8 mouse cellular contexts compared by ENCODE assay signal in the genomic region with DNA sequence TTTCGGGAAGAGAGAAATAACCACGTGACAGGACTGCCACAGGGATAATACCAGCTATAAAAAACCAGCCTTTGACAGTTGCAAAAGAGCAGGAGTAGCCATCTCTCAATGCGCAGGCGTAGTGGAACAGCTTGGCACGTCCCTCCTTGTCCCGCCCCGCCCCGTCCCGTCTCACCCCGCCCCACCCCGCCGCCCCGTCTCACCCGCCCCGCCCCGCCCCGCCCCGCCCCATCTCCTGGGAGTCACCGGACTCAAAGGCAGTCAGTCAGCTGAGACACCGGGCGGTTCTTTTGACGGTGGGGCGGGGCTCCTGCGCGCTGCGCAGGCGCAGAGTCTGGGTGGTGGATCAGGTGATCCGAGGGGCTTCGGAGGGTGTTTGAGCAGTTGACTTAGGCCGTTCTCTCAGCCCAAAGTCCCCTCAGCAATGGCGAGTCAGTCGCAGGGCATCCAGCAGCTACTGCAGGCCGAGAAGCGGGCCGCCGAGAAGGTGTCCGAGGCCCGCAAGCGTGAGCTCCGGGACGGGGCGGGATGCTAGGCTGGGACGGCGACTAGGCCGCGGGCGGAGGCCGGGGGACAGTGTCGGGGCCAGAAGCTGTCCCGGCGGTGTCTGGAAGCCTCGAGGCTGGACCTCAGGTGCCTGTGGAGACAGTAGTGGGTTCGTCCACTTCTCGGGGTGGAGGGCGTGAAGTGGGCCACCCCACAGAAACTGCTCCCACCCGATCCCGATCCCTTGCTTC. TPM values are rescaled to one million over a fixed set of nuclear protein-coding genes. Genes with fewer than 3 reads are reported as not detected.
DNase-seq lines count a peak whose midpoint lies in the region; ATAC-seq lines count a peak whose summit lies in the region.

Atp6v1g1 (plus strand) TSS at position 279 of the 737 bp plus-strand sequence.

- ATAC-seq in activated CD4-positive, CD25-positive, alpha-beta regulatory T cell, adult 4 months, result peak; percentile 89
- ATAC-seq in common myeloid progenitor, adult 5-6 weeks (replicated peaks; ENCODE audit: low read depth, poor library complexity, severe bottlenecking), result peak; percentile 88
- peak; percentile 94 for ATAC-seq in megakaryocyte-erythroid progenitor cell, adult 5-6 weeks (replicated peaks; ENCODE audit: low FRiP score, low TSS enrichment, poor library complexity, severe bottlenecking)

- peak; percentile 90 to 92 for DNase-seq in gastrocnemius, adult 8-10 months (ENCODE audit: low spot score in 2 of 2)
- DNase-seq in hindlimb bud, embryonic 11.5 days (ENCODE audit: extremely low spot score, low read depth, low spot score), result peak; percentile 93
- DNase-seq in left cerebral cortex, postnatal 10 days (ENCODE audit: extremely low spot score in 1 of 2, low spot score in 2 of 2), result peak; percentile 92 to 96
- peak; percentile 93 for DNase-seq in right cerebral cortex, postnatal 25 days
- peak; percentile 94 to 95 for DNase-seq in urinary bladder, postnatal 4 days (ENCODE audit: low spot score in 2 of 2)

- intact Hi-C loops in left cerebral cortex, postnatal 10 days (cut with DNase I), result no loop called here

RNA-seq across cellular contexts. Expression of gene Atp6v1g1, which starts in this region (rescaled TPM):
- 100 to 1,000 TPM; 180 to 210 TPM for polyA plus RNA-seq in activated CD4-positive, CD25-positive, alpha-beta regulatory T cell, adult 4 months (2017; shearing (Covaris generic))
- total RNA-seq in common myeloid progenitor, adult 5-6 weeks (2017), result 75.4 and 77.0 TPM in 2 replicates
- 100 to 1,000 TPM; 268 to 323 (median 295) TPM for total RNA-seq in gastrocnemius, adult 8-10 months (2022)
- total RNA-seq in left cerebral cortex, postnatal 10 days (2021), result 100 to 1,000 TPM; 132 to 141 TPM
- 58.7 and 92.6 TPM in 2 replicates for total RNA-seq in megakaryocyte-erythroid progenitor cell, adult 5-6 weeks (2014; fragmentation: Nextera tagmentation)
- total RNA-seq in megakaryocyte-erythroid progenitor cell, adult 5-6 weeks (2017), result 57.0 and 85.8 TPM in 2 replicates

Comparison
In these comparisons a context has a peak if more than half of its experiments do, and no peak if none do; other contexts are left out.
1. Peak in every context shown above with its lines: DNase-seq and ATAC-seq.